Mouse (Mus musculus) embryo, embryonic 10 days (tissue): ENCODE measurements at regions not wholly inside any gene's neighbourhood (a gene's known extent, or its start where the extent isn't known, plus 50 kb on each side); places are given as distances from the start of the nearest gene placed in this dataset.
A peak's percentile ranks its signal among the peaks of the same experiment; 100 is the strongest.
"Not testable (repeated sequence)": the region's sequence is repeated elsewhere in the genome, so short reads cannot be mapped to it uniquely, and the experiment has no call there.

Experiments used
- DNase-seq: peaks from one replicate; pipeline ENCODE4 v3.0.0-alpha.2; 2015; ENCODE audit warnings: low spot score

DNA sequence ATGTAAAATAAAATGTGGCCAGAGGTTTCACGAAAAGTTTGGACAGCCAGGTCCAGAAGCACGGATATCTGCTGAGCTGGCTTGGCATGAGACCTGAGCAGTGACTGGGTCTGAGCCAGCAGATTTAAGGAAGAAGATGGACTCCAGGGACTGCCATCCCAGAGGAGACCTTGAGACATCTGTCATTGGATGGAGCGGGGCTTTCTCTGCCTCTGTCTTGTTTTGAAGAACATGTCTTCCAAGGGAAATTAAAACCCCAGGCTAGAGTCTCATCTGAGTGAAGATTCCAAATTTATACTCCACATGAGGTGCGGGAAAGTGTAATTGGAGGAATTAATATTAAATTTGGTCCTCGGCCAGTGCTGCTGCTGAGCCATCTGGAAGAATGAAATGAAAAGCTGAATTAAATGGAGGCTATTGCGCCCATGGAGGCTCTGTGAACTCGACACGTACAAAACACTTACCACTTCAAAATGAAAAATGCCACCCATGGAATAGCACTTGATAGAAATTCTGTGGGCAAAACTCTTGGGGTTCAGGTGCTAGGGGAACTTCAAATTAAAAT lies 129.8 kb upstream of the Adcy2 start:
- no peak for DNase-seq

GRCm38 (mm10) chr13:69127522-69127921 lies 128.2 kb upstream of the Adcy2 start:
- no peak for DNase-seq

- not testable (repeated sequence) for DNase-seq
These were observed 119.4 kb upstream of the Adcy2 start for GRCm38 (mm10) chr13:69118743-69119142.

DNA sequence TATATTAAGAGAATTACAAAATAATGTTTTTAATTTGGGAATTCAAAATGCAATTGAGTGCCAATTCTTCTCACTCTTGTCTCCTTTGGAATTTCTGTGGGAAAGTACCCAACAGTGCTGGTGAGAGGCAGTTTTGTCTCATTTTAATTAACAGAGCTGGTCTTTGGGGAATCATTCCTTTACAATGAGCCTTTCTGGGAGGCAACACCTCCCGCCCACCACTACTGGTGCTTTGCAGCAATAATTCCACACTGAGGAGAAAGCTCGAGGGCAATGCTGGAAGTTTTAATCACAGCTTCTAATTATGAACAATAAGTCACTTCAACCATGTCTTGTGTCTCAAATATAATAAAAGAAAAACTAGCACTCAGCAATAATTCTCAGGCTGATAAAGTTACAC lies 109.8 kb upstream of the Adcy2 start:
- no peak for DNase-seq

GRCm38 (mm10) chr13:69086613-69087012 lies 87.3 kb upstream of the Adcy2 start:
- DNase-seq, result peak; percentile 71

GRCm38 (mm10) chr13:69070336-69070735 lies 71.0 kb upstream of the Adcy2 start:
- no peak for DNase-seq

- DNase-seq, result no peak
These were observed 70.5 kb upstream of the Adcy2 start for GRCm38 (mm10) chr13:69069817-69070216.

GRCm38 (mm10) chr13:69066636-69067035 lies 67.3 kb upstream of the Adcy2 start:
- DNase-seq, result no peak

GRCm38 (mm10) chr13:69065285-69065684 lies 65.9 kb upstream of the Adcy2 start:
- DNase-seq, result no peak

GRCm38 (mm10) chr13:69062692-69063233 lies 63.4 kb upstream of the Adcy2 start:
- no peak for DNase-seq

DNA sequence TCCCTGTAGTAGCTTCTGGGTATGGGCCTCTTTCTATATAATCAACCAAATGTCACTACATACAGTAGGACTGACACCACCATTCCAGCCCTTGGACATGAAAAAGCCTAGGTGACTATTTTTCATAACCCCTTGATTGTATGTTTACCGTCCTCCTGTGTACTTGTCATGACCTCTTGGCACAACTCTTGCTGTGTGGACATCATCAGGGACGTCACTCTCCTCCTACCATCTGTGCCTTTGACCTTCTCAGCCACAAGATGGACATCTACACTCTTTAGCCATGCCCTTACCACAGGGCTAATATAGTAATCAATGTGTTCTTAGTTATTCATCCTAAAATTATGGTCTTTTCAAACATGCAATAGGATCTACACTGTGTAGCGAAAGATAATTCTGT lies 62.1 kb upstream of the Adcy2 start:
- DNase-seq, result no peak
